Mouse (Mus musculus) midbrain, embryonic 14.5 days (tissue): ENCODE measurements around the gene Ppp1r18. TPM values are rescaled to one million over a fixed set of nuclear protein-coding genes. Genes with fewer than 3 reads are reported as not detected.
A peak's percentile ranks its signal among the peaks of the same experiment; 100 is the strongest.

Experiments
- ATAC-seq: fragments of 200-750 bp; cut with Nextera tagmentation; 2 replicates; pipeline ENCODE4 v1.8.0; 2017; ENCODE audit warnings: moderate number of reproducible peaks, moderate library complexity; ENCODE audit not compliant: low FRiP score, low TSS enrichment
- DNase-seq: peaks from one replicate; pipeline ENCODE4 v3.0.0-alpha.2; 2015
- H3K27ac ChIP-seq: fragments of 300-500 bp; sonication (generic); replicated peaks from 2 replicates; pipeline ENCODE4 v1.5.1; 2014; ENCODE audit warnings: mild to moderate bottlenecking, low read depth, low read length, moderate library complexity
- H3K27me3 ChIP-seq: fragments of 300-500 bp; sonication (generic); 2 replicates; pipeline ENCODE4 v1.6.1; 2014; ENCODE audit warnings: low read length, control low read depth, mixed read lengths; ENCODE audit not compliant: control insufficient read depth, insufficient read depth
- H3K36me3 ChIP-seq: fragments of 300-500 bp; sonication (generic); 2 replicates; pipeline ENCODE4 v1.6.1; 2014; ENCODE audit warnings: low read length, control low read depth; ENCODE audit not compliant: control insufficient read depth, insufficient read depth
- H3K4me1 ChIP-seq: fragments of 300-500 bp; sonication (generic); 2 replicates; pipeline ENCODE4 v1.6.1; 2014; ENCODE audit warnings: mild to moderate bottlenecking, antibody characterized with exemption, low read length, control low read depth; ENCODE audit not compliant: control insufficient read depth, insufficient read depth
- H3K4me2 ChIP-seq: fragments of 300-500 bp; sonication (generic); 2 replicates; pipeline ENCODE4 v1.6.1; 2014; ENCODE audit warnings: mild to moderate bottlenecking, low read length, moderate library complexity
- H3K4me3 ChIP-seq: fragments of 300-500 bp; sonication (generic); replicated peaks from 2 replicates; pipeline ENCODE4 v1.5.1; 2014; ENCODE audit warnings: low read depth, low read length
- H3K9ac ChIP-seq: fragments of 300-500 bp; sonication (generic); replicated peaks from 2 replicates; pipeline ENCODE4 v1.6.1; 2014; ENCODE audit warnings: mild to moderate bottlenecking, low read length, moderate library complexity
- H3K9me3 ChIP-seq: fragments of 300-500 bp; sonication (generic); 2 replicates; pipeline ENCODE4 v1.6.1; 2016; ENCODE audit warnings: low read length, control low read depth, mixed read lengths; ENCODE audit not compliant: control insufficient read depth
- WGBS: fragments of 180-500 bp; shearing (Covaris S2); extraction: QIAGEN DNeasy Blood & Tissue Kit; methylation state at CpG from one replicate; pipeline ENCODE4 v1.1.7; 2014; 5-methylcytosine and 5-hydroxymethylcytosine counted together
- polyA plus RNA-seq: library from polyadenylated mRNA; unstranded; fragments of >200 nt; fragmentation: Nextera tagmentation; extraction: Ambion mirVana; gene quantifications from 2 replicates; pipeline ENCODE4 v1.2.1, GENCODE M21; 2014

Ppp1r18 gene
- polyA plus RNA-seq, 1 experiment from 2014 or later, result 21.0 TPM

DNA sequence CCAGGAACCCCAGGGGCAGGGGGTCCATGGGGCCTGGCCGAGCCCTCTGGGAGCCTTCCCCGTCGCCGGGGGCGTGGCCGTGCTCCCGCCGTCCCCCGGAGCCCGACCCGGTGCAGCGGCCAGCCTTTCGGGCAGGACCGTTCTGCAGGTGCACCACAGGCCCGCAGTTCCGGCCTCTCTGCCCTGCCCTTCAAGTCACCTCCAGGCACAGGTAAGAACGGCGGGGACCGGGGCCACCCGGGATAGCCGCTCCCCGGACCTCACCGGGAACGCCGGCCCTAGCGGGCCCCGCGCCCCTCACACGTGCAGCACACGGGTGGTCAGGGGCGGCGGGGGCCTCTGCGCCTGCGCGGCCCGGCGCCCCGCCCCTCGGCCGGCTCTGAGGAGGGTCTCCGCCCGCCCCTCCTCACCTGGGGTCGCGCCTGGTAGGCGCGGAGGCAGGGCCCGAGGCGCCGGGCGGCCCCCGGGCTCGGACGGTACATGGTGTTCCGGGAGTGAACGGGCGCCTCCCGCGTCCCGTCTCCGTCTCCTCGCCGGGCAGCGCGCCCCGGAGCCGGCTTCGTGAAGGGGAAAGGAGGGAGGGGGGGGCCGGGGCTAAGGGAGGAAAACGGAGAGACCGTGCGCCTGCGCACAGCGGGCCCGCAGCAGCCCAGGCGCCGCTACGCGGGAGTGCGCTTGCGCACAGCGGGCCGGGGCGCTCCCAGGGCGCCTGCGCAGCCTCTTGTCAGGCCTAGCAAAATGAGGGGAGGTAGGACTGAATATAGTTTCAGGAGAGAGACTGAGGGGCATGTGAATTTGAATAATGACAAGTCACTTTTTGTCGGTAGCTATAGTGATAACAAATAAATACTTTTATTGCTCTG is 31.6 kb downstream of the Ppp1r18 start, which contains the start of gene 2310061I04Rik:
2310061I04Rik (minus strand) TSS at position 651 of the 863 bp plus-strand sequence.
- H3K4me3 ChIP-seq, result peak within 1 kb of the TSS; percentile 82
- peak within 1 kb of the TSS; percentile 97 for H3K27ac ChIP-seq
- H3K9me3 ChIP-seq, result no peaks in the 10 kb centered on the region
- H3K9ac ChIP-seq, result peak within 1 kb of the TSS; percentile 88
- peak within 1 kb of the TSS; percentile 100 for H3K4me2 ChIP-seq
- H3K27me3 ChIP-seq, result no peaks in the 10 kb centered on the region
- peaks cover 12% of the 10 kb centered on the region; the same call in 1 of the 2 replicates for H3K4me1 ChIP-seq
- peaks cover 70% of the 10 kb centered on the region for H3K36me3 ChIP-seq
- peak; percentile 98 for DNase-seq
- under 1% methylated on average over 86 of the region's 86 CpGs for WGBS
- peak; percentile 94 for ATAC-seq

DNA sequence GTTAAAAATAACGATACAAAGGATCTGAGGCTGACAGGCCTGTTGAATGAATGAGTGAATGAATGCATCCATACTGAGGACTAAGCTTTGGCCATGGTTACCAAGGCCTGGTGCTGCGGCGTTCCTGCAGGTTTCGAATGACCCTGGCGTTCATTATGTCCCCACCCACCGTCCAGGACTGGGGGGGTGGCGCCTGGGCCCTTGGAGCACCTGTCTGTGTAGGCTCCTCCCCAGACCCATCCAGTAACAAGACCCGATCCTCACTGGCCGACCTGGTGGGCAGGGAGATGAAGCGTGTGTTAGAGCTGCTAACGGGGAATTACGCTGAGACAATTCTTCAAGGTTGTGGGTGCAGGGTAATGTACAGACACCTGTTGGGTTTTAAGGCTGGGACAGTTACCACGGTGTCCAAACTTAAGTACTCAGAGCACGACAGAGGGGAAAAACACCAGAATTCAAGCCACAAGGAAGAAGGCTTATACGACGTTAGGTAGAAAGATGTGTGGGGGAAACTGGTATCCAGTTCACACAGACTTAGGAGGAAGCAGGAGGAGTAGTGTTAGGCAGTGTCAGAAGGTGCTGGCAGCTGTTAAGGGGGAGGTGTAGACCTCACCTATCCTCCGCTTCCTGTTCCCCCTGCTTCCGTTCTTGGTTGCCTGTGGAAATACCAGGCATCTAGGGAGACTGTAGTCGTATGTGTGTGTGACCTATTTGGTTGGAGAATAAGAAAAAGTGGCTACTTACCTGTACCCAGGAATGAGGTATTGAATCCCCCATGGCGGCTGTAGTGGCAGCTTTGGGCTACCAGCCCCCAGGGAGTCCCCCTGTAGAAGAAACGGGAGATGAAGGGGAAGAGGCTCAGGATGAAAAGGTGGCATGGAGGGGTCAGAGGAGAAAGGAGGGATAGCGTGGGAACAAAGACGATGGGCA is 32.5 kb downstream of the Ppp1r18 start:
- Histone ChIP-seq H3K4me2 (peak overlapping the region; percentile 100), H3K27ac (peak overlapping the region; percentile 97), H3K36me3 (peaks cover 70% of the 10 kb centered on the region), H3K4me1 (peaks cover 12% of the 10 kb centered on the region; the same call in 1 of the 2 replicates), H3K9me3 (no peaks in the 10 kb centered on the region), H3K4me3 (peak overlapping the region; percentile 82), H3K27me3 (no peaks in the 10 kb centered on the region), H3K9ac (peak overlapping the region; percentile 27; the same call in 1 of the 2 replicates)
- ATAC-seq (peak; percentile 36), DNase-seq (no peak)
- WGBS, result 49% methylated on average over 23 of the region's 23 CpGs

DNA sequence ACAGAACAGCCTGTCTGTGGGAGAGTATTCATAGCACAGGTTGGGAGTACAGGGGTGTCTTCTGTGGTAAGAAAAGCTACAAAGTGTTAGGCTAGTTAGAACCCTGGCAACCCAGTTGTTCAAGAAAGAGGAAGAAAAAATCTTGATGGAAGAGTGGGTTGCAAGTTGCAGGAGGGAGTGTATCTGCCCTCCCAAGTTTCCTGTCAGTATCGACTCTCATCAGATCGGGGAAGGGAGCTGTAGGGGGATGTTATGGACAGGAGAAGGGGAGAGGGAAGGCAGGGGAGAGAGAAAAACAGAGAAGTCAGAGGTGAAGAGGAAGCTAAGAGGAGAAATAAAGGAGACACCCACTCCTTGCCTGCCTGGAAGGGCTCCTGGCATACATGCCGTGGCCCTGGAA is 35.2 kb downstream of the Ppp1r18 start:
- no peak overlapping the region for H3K27ac ChIP-seq
- H3K4me3 ChIP-seq, result no peak overlapping the region
- H3K4me2 ChIP-seq, result no peak overlapping the region
- H3K36me3 ChIP-seq, result peaks cover 79% of the 10 kb centered on the region
- H3K4me1 ChIP-seq, result peaks cover 12% of the 10 kb centered on the region; the same call in 1 of the 2 replicates
- no peaks in the 10 kb centered on the region for H3K9me3 ChIP-seq
- ATAC-seq (no peak), DNase-seq (no peak)
- H3K27me3 ChIP-seq, result no peaks in the 10 kb centered on the region
- WGBS, result 96% methylated on average over 3 of the region's 3 CpGs
- H3K9ac ChIP-seq, result no peak overlapping the region

DNA sequence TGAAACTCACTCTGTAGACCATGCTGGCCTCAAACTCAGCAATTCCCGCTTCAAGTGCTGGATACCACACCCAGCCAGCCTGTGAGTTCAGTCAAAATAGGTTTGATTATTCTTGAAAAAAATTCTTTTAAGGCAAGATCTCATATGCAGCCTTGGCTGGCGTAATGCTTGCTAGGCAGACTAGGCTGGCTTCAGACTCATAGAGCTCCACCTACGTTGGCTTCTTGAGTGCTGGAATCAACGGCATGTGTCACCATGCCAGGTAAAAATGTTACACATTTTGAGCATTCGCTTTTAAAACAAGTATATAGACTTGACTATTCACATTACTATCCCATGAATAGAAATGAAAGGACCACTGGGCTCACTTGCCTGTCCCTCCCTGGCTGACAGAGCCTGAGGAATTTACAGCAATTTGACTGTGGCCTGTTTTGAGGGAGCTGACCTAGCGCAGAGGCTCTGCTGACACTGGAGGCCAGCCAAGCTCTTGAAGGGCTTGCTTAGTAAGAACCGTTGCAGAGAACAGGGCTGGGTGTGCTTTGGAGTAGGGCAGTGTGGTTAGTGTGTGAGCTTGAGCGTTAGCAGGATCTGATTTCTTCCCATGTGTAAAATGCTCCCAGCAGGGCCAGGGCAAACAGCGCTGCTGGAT is 38.1 kb downstream of the Ppp1r18 start:
- Histone ChIP-seq H3K4me1 (peaks cover 7% of the 10 kb centered on the region), H3K4me3 (no peak overlapping the region), H3K9ac (no peak overlapping the region), H3K9me3 (no peaks in the 10 kb centered on the region), H3K4me2 (no peak overlapping the region), H3K36me3 (peaks cover 96% of the 10 kb centered on the region), H3K27me3 (no peaks in the 10 kb centered on the region), H3K27ac (no peak overlapping the region)
- ATAC-seq (no peak), DNase-seq (no peak)
- WGBS, result 96% methylated on average over 9 of the region's 9 CpGs

DNA sequence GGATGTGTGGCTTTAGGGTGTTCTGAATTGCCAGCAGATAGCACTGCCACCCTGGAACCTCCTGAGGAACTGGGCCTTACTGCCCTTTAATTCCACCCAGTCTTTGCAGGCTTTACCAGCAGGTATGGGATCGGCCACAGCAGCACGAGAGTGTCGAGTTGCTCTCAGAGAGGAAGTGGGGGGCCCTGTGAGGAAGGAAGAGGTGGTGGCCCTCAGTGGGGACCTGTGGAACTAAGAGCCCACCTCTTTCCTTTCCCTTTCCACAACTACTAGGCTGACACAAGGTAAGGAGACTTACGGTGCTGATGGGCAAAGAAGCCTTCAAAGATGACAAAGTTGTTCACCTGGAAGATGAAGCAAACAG is 38.6 kb downstream of the Ppp1r18 start:
- DNase-seq (no peak), ATAC-seq (no peak)
- Histone ChIP-seq H3K9ac (no peak overlapping the region), H3K4me2 (no peak overlapping the region), H3K4me1 (peaks cover 12% of the 10 kb centered on the region), H3K36me3 (peaks cover 94% of the 10 kb centered on the region), H3K9me3 (no peaks in the 10 kb centered on the region), H3K4me3 (0 out of 2 replicates have a peak overlapping the region, but pooled peaks have one; percentile 8), H3K27me3 (no peaks in the 10 kb centered on the region), H3K27ac (no peak overlapping the region)
- WGBS, result 89% methylated on average over 4 of the region's 4 CpGs

- Histone ChIP-seq H3K9ac (no peak overlapping the region), H3K4me1 (peaks cover 16% of the 10 kb centered on the region), H3K27me3 (no peaks in the 10 kb centered on the region), H3K4me3 (no peak overlapping the region), H3K36me3 (peaks cover 78% of the 10 kb centered on the region), H3K4me2 (no peak overlapping the region), H3K27ac (no peak overlapping the region), H3K9me3 (no peaks in the 10 kb centered on the region)
- ATAC-seq, result no peak
- no peak for DNase-seq
- 94% methylated on average over 1 of the region's 1 CpGs for WGBS
These were observed 40.2 kb downstream of the Ppp1r18 start for GRCm38 (mm10) chr17:35905587-35905986.

DNA sequence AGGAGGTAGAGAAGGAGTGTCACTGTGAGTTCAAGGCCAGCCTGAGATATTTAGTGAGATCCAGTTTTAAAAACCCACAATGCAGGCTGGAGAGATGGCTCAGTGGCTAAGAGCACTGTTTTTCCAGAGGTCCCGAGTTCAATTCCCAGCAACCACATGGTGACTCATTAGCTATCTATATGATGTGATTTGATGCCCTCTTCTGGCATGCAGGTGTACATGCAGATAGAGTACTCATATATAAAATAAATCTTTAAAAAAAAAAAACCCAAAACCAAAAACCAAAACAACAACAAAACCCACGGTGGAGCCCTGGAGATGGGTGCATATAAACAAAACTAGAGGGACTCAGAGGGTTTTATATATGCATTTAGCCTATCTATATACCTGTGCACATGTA is 42.2 kb downstream of the Ppp1r18 start:
- Histone ChIP-seq H3K9ac (no peak overlapping the region), H3K4me2 (peak overlapping the region; percentile 87), H3K4me1 (peaks cover 16% of the 10 kb centered on the region), H3K27ac (no peak overlapping the region), H3K9me3 (no peaks in the 10 kb centered on the region), H3K36me3 (peaks cover 60% of the 10 kb centered on the region), H3K4me3 (no peak overlapping the region), H3K27me3 (no peaks in the 10 kb centered on the region)
- no peak for ATAC-seq
- 82% methylated on average over 2 of the region's 2 CpGs for WGBS
- DNase-seq, result no peak
